Comparison of ENCODE assay signal across 8 mouse cellular contexts in genomic region chr12:113075486-113075885, GRCm38 (mm10). TPM values are rescaled to one million over a fixed set of nuclear protein-coding genes. Genes with fewer than 3 reads are reported as not detected.
A peak's percentile ranks its signal among the peaks of the same experiment; 100 is the strongest.
DNase-seq lines count a peak whose midpoint lies in the region; ATAC-seq and TF ChIP-seq lines count a peak whose summit lies in the region.

No protein-coding gene starts in this region.

- peak overlapping the region; percentile 94; the same call in 1 of the 2 replicates for H3K27ac ChIP-seq in kidney, embryonic 15.5 days
- H3K27ac ChIP-seq in forebrain, embryonic 11.5 days (ENCODE audit: low read depth, low read length) = no peak overlapping the region
- H3K27ac ChIP-seq in intestine, postnatal 0 days (ENCODE audit: low read depth, low read length) = no peak overlapping the region
- H3K27ac ChIP-seq in neural tube, embryonic 12.5 days = no peak overlapping the region

- 0 out of 2 replicates have a peak overlapping the region, but pooled peaks have one; percentile 51 for H3K4me3 ChIP-seq in kidney, embryonic 15.5 days (replicated peaks)
- H3K4me3 ChIP-seq in forebrain, embryonic 11.5 days (ENCODE audit: low read depth, low read length) = 0 out of 2 replicates have a peak overlapping the region, but pooled peaks have one; percentile 32
- no peak overlapping the region for H3K4me3 ChIP-seq in intestine, postnatal 0 days (ENCODE audit: low read depth, low read length)
- no peak overlapping the region for H3K4me3 ChIP-seq in neural tube, embryonic 12.5 days

- H3K36me3 ChIP-seq in kidney, embryonic 15.5 days = peaks cover 17% of the 10 kb centered on the region
- no peaks in the 10 kb centered on the region; the same call in 1 of the 2 replicates for H3K36me3 ChIP-seq in forebrain, embryonic 11.5 days (ENCODE audit: control insufficient read depth, insufficient read depth, low read length)
- H3K36me3 ChIP-seq in intestine, postnatal 0 days (ENCODE audit: control insufficient read depth, insufficient read depth) = peaks cover 10% of the 10 kb centered on the region; the same call in 1 of the 2 replicates
- H3K36me3 ChIP-seq in neural tube, embryonic 12.5 days = peaks cover 17% of the 10 kb centered on the region

- ATAC-seq in kidney, embryonic 15.5 days (replicated peaks; ENCODE audit: low FRiP score) = no peak
- no peak for ATAC-seq in forebrain, embryonic 11.5 days (replicated peaks; ENCODE audit: low FRiP score)
- ATAC-seq in intestine, postnatal 0 days = no peak
- ATAC-seq in neural tube, embryonic 12.5 days (ENCODE audit: low FRiP score, low read depth) = peak; percentile 10; the same call in 1 of the 2 replicates

- peak overlapping the region; percentile 94 for H3K4me2 ChIP-seq in kidney, embryonic 15.5 days
- peak overlapping the region; percentile 70; the same call in 1 of the 2 replicates for H3K4me2 ChIP-seq in forebrain, embryonic 11.5 days (ENCODE audit: low read depth, low read length, severe bottlenecking)
- H3K4me2 ChIP-seq in intestine, postnatal 0 days (replicated peaks; ENCODE audit: low read depth) = peak overlapping the region; percentile 96
- H3K4me2 ChIP-seq in neural tube, embryonic 12.5 days (replicated peaks) = peak overlapping the region; percentile 90

- H3K27me3 ChIP-seq in kidney, embryonic 15.5 days = no peaks in the 10 kb centered on the region
- H3K27me3 ChIP-seq in forebrain, embryonic 11.5 days (ENCODE audit: control insufficient read depth, insufficient read depth, low read length) = no peaks in the 10 kb centered on the region
- H3K27me3 ChIP-seq in intestine, postnatal 0 days (replicated peaks; ENCODE audit: control insufficient read depth, insufficient read depth, low read length) = no peaks in the 10 kb centered on the region
- H3K27me3 ChIP-seq in neural tube, embryonic 12.5 days (replicated peaks) = no peaks in the 10 kb centered on the region

- no peak overlapping the region for H3K9ac ChIP-seq in kidney, embryonic 15.5 days
- peak overlapping the region; percentile 64; the same call in 1 of the 2 replicates for H3K9ac ChIP-seq in forebrain, embryonic 11.5 days (ENCODE audit: low read length)
- no peak overlapping the region for H3K9ac ChIP-seq in intestine, postnatal 0 days (ENCODE audit: low read depth, low read length)
- no peak overlapping the region for H3K9ac ChIP-seq in neural tube, embryonic 12.5 days

- no peak for DNase-seq in kidney, postnatal 36 days
- no peak for DNase-seq in forebrain, embryonic 11.5 days (ENCODE audit: low spot score)
- DNase-seq in spleen, postnatal 4 days (ENCODE audit: low spot score in 2 of 2) = no peak
- DNase-seq in frontal cortex, postnatal 25 days (ENCODE audit: low spot score in 2 of 2) = no peak
- DNase-seq in kidney, postnatal 10 days = no peak

- H3K9me3 ChIP-seq in kidney, embryonic 15.5 days (replicated peaks) = no peaks in the 10 kb centered on the region
- no peaks in the 10 kb centered on the region for H3K9me3 ChIP-seq in forebrain, embryonic 11.5 days (ENCODE audit: control insufficient read depth, low read length)
- H3K9me3 ChIP-seq in intestine, postnatal 0 days (ENCODE audit: control insufficient read depth) = no peaks in the 10 kb centered on the region
- no peaks in the 10 kb centered on the region for H3K9me3 ChIP-seq in neural tube, embryonic 12.5 days

- 51% methylated on average over 6 of the region's 6 CpGs for WGBS in kidney, embryonic 15.5 days
- 56% methylated on average over 6 of the region's 6 CpGs for WGBS in forebrain, embryonic 11.5 days
- 64% methylated on average over 6 of the region's 6 CpGs for WGBS in intestine, postnatal 0 days
- 58% methylated on average over 6 of the region's 6 CpGs for WGBS in neural tube, embryonic 12.5 days

- peaks cover 21% of the 10 kb centered on the region for H3K4me1 ChIP-seq in kidney, embryonic 15.5 days
- H3K4me1 ChIP-seq in forebrain, embryonic 11.5 days (replicated peaks; ENCODE audit: control insufficient read depth, insufficient read depth, low read length) = peaks cover 12% of the 10 kb centered on the region
- H3K4me1 ChIP-seq in intestine, postnatal 0 days (replicated peaks; ENCODE audit: control insufficient read depth, insufficient read depth, low read length) = no peaks in the 10 kb centered on the region; the same call in 1 of the 2 replicates
- H3K4me1 ChIP-seq in neural tube, embryonic 12.5 days = peaks cover 21% of the 10 kb centered on the region

- no peak for TF ChIP-seq CTCF in intestine, postnatal 0 days (IDR thresholded peaks at IDR 0.05; ENCODE audit: low read depth)

RNA-seq across cellular contexts. Expression of gene Tex22, which starts 1.2 kb away (rescaled TPM):
- 0.80 TPM in 1 of 2 replicates, not detected in the other for polyA plus RNA-seq in kidney, embryonic 15.5 days (2015; fragmentation: Nextera tagmentation; extraction: Ambion mirVana)
- polyA plus RNA-seq in forebrain, embryonic 11.5 days (2014; fragmentation: Nextera tagmentation; extraction: Ambion mirVana) = not detected in 2 replicates
- polyA plus RNA-seq in intestine, postnatal 0 days (2015; fragmentation: Nextera tagmentation; extraction: Ambion mirVana) = not detected in 2 replicates
- polyA plus RNA-seq in neural tube, embryonic 12.5 days (2016; fragmentation: Nextera tagmentation; extraction: Ambion mirVana) = 0.24 TPM in 1 of 2 replicates, not detected in the other

RNA-seq across cellular contexts. Expression of gene Mta1, which starts 22.6 kb away (rescaled TPM):
- 16.0 and 16.3 TPM in 2 replicates for polyA plus RNA-seq in kidney, embryonic 15.5 days (2015; fragmentation: Nextera tagmentation; extraction: Ambion mirVana)
- polyA plus RNA-seq in forebrain, embryonic 11.5 days (2014; fragmentation: Nextera tagmentation; extraction: Ambion mirVana) = 25.3 and 27.7 TPM in 2 replicates
- polyA plus RNA-seq in intestine, postnatal 0 days (2015; fragmentation: Nextera tagmentation; extraction: Ambion mirVana) = 4.9 and 5.6 TPM in 2 replicates
- polyA plus RNA-seq in neural tube, embryonic 12.5 days (2016; fragmentation: Nextera tagmentation; extraction: Ambion mirVana) = 15.8 and 19.6 TPM in 2 replicates

Comparison
In these comparisons a context has a peak if more than half of its experiments do, and no peak if none do; other contexts are left out.
1. H3K4me3 ChIP-seq: peak in kidney, embryonic 15.5 days (single experiment) and forebrain, embryonic 11.5 days (single experiment); none in intestine, postnatal 0 days (single experiment) and neural tube, embryonic 12.5 days (single experiment).
2. Peak in every context shown above with its lines, with median percentiles within 50 percentile points of each other: H3K4me2 ChIP-seq.